Mouse (Mus musculus) megakaryocyte, embryonic 14.5 days (primary cell): Measurements from ENCODE around the gene Arl4d.

ENCODE experiments used
- FLI1 ChIP-seq: IDR thresholded peaks from 2 replicates; pipeline ENCODE4 v1.6.1; 2012; ENCODE audit warnings: low read length, inconsistent platforms, mixed read lengths
- GATA1 ChIP-seq: IDR thresholded peaks from 3 replicates; pipeline ENCODE4 v1.6.1; 2012; ENCODE audit warnings: mixed read lengths, low read length, inconsistent platforms, borderline replicate concordance

DNA sequence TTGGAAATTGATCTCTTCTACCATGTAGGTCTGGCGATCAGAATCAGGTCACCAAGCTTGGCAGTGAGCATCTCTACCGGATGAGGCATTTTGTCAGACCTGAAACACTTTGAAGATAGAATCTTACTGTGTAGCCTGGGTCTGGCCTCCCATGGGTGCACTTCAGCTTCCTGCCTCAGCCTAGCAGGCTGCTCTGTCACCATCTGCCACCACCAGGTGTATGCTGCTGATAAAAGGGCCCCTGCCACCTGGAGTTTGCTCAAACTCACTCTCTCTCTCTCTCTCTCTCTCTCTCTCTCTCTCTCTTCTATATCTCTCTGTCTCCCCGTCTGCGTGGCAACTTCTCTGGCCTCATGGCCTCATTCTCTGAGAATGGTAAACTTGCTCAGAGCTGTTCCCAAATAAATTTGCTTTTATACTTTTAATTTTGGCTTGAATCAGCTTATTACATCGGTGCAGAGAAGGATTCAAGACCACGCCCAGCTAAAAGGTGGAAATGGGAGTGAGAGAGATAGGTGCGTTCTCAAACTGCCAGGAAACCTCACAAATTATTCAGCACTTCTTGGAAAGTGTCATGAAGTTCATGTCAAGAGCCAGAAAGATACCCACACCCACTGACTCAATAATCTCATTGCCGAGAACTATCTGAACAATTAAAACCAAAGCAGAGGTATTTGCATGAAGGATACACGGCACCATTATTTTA is 32.0 kb downstream of the Arl4d start:
- TF ChIP-seq GATA1 = no peak
- no peak for TF ChIP-seq FLI1
